Mouse (Mus musculus) embryo, embryonic 10 days (tissue): ENCODE data around the gene Clcn5.

Source experiments
- DNase-seq: peaks from one replicate; pipeline ENCODE4 v3.0.0-alpha.2; 2015; ENCODE audit warnings: low spot score

Gene Clcn5

DNA sequence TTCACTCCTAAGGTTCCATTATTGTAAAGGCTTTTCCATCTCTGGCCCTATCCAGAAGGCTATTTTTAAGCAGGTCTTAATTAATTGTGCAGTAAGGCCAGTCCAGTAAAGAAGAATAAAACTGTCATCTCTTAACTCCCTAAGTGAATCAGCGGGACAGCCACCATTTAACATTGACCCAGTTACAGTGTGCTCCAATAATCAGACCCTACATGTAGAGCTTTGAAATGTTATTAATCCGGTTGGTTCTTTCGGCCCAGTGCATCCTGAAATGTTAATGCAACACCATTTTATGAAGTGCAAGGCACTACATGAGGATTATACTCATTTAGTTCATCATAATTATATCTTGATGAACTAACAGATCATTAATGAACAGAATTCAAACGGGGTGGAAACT lies 128.3 kb downstream of the Clcn5 start:
- no peak for DNase-seq

DNA sequence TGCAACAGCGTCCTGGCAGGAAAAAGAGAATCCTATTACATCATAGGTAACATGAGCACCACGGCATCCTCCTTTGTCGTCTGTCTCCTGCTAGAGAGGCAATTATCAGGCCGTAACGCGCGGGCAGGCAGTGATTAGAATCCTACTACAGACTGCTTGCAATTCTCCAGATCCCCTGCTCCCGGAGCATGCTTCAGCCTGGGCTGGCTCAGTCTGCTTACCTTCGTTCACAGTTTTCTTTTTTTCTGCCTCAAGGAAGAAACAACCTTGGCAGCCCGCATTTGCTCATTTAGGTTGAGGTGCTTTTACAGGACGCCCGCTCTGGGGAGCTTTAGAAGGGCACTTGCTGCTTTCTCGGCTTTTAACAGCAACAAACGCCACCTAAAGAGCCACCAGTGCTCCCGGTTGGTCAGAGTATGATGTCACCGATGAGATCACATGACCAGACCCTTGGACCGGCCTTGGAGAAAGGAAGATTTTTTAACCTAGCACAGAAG lies 130.8 kb downstream of the Clcn5 start:
- DNase-seq = peak; percentile 82

GRCm38 (mm10) chrX:7187455-7188310 lies 131.5 kb downstream of the Clcn5 start:
- DNase-seq = peak; percentile 9

DNA sequence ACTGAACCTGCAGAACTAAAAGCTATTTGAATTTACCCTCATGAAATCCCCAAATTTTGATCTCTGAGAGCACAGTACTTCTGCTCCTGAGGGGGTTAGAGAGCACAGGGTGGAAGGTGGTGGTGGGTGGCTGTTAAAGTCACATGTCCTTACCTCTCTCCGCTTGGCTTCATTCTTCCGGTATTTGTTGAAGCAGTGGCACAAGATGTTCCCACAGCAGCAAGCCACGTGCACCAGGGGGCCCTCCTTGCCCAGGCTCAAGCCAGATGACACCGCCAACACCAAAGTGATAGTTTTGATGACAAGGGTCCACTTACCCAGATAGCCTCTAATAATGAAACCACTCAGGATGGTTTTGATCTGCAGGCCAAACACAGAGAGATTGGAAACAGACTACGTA lies 149.0 kb downstream of the Clcn5 start:
- no peak for DNase-seq

DNA sequence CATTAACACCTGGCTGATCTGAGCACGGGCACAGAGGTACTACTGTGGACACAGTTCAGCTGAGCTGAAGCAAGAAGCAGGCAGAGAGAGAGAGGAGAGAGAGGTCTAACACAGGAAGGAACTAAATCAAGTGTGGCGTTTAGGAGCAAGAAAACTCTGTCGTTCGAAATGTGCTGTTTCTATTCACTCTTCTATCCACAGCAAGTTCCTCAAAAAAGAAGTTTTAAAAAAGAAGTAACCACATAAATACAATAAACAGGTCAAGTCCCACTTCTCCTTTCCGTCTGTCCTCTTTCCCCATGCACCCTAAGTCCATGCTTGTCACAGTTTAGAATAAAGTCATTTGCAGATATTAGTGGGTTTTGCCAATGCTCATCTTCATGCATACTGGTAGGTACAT lies 150.4 kb downstream of the Clcn5 start:
- DNase-seq = no peak

DNA sequence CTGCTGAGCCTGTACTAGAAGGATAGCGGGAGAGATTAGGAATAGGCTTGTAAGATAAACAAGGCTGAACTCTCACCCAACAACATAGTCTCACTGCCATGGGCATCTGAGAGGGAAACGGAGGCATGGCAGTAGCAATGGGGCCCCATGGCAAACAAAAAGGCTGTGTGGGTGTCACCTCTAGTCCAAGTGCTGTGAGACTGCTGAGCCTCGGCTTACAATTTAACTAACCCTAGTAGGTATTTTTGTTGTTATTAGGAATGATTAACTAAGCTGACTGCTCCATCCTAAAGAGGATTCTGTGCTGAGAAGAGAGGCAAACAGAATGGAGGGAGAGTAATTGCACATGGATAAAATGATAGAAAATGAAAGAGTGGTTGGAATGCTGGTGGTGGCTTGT lies 161.2 kb downstream of the Clcn5 start:
- no peak for DNase-seq

GRCm38 (mm10) chrX:7156026-7156732 lies 163.0 kb downstream of the Clcn5 start:
- no peak for DNase-seq

DNA sequence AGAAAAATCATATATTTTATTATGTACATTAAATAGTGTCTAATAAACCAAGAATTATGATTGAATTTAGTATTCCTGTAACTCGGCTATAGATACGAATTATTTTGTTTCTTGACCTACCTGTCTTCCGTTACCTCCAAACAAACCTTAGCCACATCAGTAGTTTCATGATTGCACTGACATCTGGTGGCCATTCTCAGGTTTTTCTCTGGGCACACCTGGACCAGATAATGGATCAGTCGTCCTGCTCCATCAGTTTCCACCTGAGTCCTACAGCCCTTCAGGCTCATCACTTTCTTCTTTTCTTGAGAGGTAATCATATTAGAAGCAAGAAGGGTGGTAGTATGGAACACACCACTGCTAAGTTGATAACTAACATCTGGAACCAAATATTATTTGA lies 169.0 kb downstream of the Clcn5 start:
- DNase-seq = no peak

DNA sequence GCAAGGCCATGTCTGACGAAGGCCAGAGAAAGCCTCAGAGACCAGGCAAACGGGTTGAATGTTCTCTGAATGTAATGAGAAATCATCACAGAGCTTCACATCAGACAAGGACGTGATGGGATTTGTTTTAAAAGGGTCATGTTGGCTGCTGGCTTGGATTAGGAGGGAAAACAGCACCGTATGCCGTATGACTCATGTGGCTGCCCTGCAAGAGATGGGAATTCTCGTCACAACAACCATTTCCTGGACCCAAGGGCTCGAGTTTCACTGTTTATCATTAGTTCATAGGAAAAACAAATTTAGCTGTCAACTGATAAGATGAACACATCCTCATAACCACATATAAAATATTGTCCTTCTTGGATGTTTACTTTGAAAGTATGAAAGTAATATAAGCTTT lies 173.0 kb downstream of the Clcn5 start:
- no peak for DNase-seq

DNA sequence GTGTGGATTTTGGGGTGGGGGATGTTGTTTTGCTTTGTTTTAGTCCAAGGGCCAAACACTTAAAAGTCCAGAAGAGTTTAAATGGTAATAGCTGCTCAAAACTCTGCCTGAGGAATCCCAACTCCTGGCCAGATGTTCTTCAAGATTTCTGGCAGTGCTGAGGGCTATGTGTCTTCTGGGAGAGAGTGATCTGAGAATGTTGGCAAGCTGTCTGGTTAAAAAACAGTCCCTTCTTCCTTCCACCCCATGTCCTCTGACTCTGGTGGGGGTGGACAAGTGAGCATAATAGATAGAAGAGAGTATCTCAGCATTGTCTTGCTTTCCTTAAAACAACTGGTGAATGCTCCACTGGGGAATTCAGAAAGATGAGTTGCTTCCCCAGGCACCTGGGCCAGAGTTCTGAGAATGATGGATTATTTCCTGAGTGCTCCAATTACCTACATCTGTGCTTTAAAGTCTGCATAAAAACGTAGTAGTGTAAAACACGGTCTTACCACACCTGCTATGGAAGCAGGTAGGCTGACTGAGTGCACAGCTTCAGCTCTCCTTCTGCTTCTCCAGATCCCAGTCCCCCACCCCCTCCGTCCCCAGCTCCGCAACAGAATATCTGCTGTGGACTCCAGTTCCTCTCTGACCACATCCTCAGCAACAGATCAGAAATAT lies 197.4 kb downstream of the Clcn5 start:
- DNase-seq = no peak

DNA sequence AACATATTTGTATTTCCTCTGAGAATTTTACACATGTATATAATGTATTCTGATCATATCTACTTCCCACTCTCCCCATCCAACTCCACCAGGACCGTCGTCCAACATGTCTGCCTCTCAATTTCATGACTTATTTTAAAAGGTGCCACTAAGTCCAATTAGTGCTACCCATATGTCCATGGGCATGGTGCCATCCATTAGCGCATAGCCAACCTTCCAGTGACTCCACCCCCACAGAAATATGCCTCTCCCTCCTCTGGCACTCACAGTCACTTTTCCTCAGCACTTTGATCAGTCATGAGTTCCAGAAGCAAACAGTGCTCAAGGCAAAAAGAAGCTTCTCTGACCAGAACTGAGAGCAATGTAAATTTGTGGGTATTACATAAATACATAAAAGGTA lies 204.3 kb downstream of the Clcn5 start:
- DNase-seq = no peak
